Mouse (Mus musculus) effector memory CD4-positive, alpha-beta T cell, adult 7 months (primary cell): ENCODE results near the gene Olfr1263. TPM values are rescaled to one million over a fixed set of nuclear protein-coding genes. Genes with fewer than 3 reads are reported as not detected.

ENCODE experiments used
- polyA plus RNA-seq: library from polyadenylated mRNA; unstranded; fragments of 100-300 nt; shearing (Covaris generic); gene quantifications from one replicate; pipeline ENCODE4 v1.2.1, GENCODE M21; 2017

The Olfr1263 gene
- 0.30 TPM for polyA plus RNA-seq

DNA sequence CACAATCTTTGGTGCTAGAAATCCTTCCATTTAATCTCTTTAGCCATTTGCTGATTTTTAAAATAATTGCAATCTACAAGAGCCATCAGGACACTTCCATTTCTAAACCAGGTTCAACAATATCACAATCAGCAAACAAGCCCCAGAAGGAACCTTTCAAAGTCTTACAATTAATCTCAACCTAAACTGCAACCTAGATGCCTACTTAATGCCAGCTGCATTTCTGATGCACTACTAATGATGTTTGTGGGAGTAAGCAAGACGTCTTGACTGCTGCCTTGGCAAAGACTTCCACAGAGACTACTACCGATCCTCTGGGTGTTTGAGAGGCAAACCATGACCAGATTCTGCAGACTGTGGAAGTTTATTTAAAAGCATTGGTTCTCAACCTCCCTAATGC, at the start of gene Olfr1263:
Olfr1263 (plus strand) TSS at position 301 of the 400 bp plus-strand sequence.

DNA sequence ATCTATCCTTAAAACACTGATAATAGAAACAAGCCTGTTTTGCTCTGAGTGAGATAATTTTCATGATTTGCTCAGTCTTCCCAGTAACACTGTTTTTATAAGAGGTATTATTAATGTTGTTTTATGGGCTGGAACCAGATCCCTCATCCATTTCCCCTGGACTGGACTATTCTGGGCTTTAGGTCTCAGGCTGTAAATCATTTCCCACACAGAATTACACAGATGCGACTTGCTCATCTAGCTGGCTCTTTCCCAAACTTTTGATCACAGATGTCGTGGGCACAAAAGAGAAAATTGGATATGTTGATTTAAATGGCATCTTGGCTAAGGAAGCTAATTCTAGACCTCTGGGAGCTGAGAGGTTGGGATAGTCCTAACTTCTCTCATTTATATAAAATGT, 37.7 kb upstream of the Olfr1263 start, which contains the start of gene Olfr1260:
Olfr1260 (plus strand) TSS at position 157 of the 400 bp plus-strand sequence.

DNA sequence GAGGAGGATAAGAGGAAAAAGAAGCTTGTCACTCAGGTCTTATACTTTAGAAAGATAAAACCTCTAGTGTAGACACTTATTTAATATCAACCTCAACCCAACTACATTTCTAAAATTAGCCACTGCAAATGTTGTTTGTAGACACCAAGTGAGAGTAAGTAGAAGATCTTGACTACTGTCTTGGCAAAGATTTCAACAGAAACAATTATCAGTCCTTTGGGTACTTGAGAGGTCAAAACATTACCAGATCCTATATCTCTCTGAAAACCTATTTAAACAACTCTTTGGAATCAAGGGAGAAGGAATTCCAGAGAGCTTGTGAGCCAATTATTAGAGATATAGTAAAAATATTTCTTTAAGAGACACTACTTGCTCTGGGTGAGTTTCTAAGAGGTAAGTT, 21.0 kb upstream of the Olfr1263 start, which contains the start of gene Olfr1261:
Olfr1261 (plus strand) TSS at position 301 of the 400 bp plus-strand sequence.

GRCm38 (mm10) chr2:89999845-90000244, 12.1 kb upstream of the Olfr1263 start, which contains the start of gene Olfr1262:
Gene Olfr1262, plus strand, starts transcription at chr2:90000145.

DNA sequence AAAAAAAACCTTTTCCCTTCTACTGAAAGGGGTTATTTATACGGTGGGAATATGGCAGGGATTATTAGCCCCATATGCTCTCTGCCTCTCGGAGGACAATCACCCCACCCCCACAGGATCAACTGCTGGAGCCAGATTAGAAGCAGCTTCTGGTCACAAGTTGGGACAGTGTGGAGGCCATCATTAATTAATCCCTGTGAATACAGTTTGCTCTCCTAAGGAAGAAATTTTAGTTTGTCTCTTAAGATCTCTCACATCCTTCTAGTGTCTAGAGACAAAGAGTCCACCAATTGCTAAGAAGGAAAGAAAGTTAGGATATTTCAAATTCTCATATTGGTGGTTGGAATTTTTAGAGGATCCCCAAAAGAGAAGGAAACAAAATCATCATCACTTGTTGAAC, 13.5 kb downstream of the Olfr1263 start, which contains the start of gene Olfr1264:
Olfr1264 (minus strand) TSS at position 101 of the 400 bp plus-strand sequence.

DNA sequence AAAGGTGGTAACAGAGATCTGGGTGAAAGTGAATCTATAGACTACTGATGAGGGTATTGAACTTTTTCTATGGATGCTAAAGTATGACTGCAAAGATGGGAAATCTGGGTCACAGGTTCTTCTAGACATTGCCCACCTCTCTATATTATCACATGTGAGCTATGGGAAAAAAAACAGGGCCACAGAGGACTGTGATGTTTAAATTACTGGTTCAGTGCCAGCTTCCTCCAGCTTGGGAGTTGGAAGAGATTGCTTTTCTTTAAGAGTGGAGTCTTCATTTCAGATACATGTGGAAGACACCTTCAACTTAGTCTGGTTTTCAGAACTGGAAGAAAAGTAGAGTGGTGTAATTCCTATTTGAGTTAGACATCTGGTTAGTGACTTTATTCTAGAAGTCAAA, 23.1 kb downstream of the Olfr1263 start, which contains the start of gene Olfr1265:
Olfr1265 (plus strand) TSS at position 301 of the 400 bp plus-strand sequence.

GRCm38 (mm10) chr2:90063494-90063893, 51.6 kb downstream of the Olfr1263 start, which contains the start of gene Olfr140:
Gene Olfr140, minus strand, starts transcription at chr2:90063594.

Other genes with a start within 250 kb of the Olfr1263 start
- not detected for gene Olfr1254, start 218.5 kb upstream of the Olfr1263 start, polyA plus RNA-seq
- not detected for gene Olfr1255, start 200.1 kb upstream of the Olfr1263 start, polyA plus RNA-seq
- gene Olfr1256, start 170.6 kb upstream of the Olfr1263 start, polyA plus RNA-seq, result not detected
- not detected for gene Olfr48, start 163.9 kb upstream of the Olfr1263 start, polyA plus RNA-seq
- gene Olfr1257, start 133.7 kb upstream of the Olfr1263 start, polyA plus RNA-seq, result not detected
- gene Olfr1258, start 84.8 kb upstream of the Olfr1263 start, polyA plus RNA-seq, result 0.05 TPM
- gene Olfr1259, start 63.5 kb upstream of the Olfr1263 start, polyA plus RNA-seq, result not detected
- 0.09 TPM for gene Olfr1260, start 37.8 kb upstream of the Olfr1263 start, polyA plus RNA-seq
- not detected for gene Olfr1261, start 20.9 kb upstream of the Olfr1263 start, polyA plus RNA-seq
- not detected for gene Olfr1262, start 12.0 kb upstream of the Olfr1263 start, polyA plus RNA-seq
- 0.11 TPM for gene Olfr1264, start 13.4 kb downstream of the Olfr1263 start, polyA plus RNA-seq
- gene Olfr1265, start 23.2 kb downstream of the Olfr1263 start, polyA plus RNA-seq, result not detected
- not detected for gene Olfr140, start 51.5 kb downstream of the Olfr1263 start, polyA plus RNA-seq
- gene Olfr1269, start 109.3 kb downstream of the Olfr1263 start, polyA plus RNA-seq, result 0.12 TPM
- not detected for gene Olfr32, start 130.2 kb downstream of the Olfr1263 start, polyA plus RNA-seq
- not detected for gene Olfr1270, start 141.0 kb downstream of the Olfr1263 start, polyA plus RNA-seq
- gene Olfr1506, start 212.4 kb downstream of the Olfr1263 start, polyA plus RNA-seq, result not detected
- not detected for gene Olfr142, start 245.5 kb downstream of the Olfr1263 start, polyA plus RNA-seq